Mouse (Mus musculus): ENCODE data around the gene Atp5h. TPM values are rescaled to one million over a fixed set of nuclear protein-coding genes. Genes with fewer than 3 reads are reported as not detected.
A peak's percentile ranks its signal among the peaks of the same experiment; 100 is the strongest.

Atp5h gene
- polyA plus RNA-seq, 1 experiment, result 530 TPM

- Histone ChIP-seq H3K27me3 (ENCODE audit: control insufficient read depth, insufficient read depth, insufficient read length) (no peaks in the 10 kb centered on the region), H3K36me3 (ENCODE audit: control insufficient read depth, insufficient read depth) (peaks cover 38% of the 10 kb centered on the region), H3ac (ENCODE audit: control insufficient read depth, insufficient read length, low read depth) (no peak overlapping the region), H3K79me2 (ENCODE audit: control insufficient read depth, insufficient read depth) (peaks cover 54% of the 10 kb centered on the region), H3K79me3 (ENCODE audit: low read depth) (peaks cover 22% of the 10 kb centered on the region), H3K4me3 (ENCODE audit: insufficient read depth, poor library complexity, severe bottlenecking) (no peak overlapping the region)
- TF ChIP-seq FOSL1 (IDR thresholded peaks at IDR 0.05; ENCODE audit: insufficient read depth, low read length, poor library complexity, severe bottlenecking) (no peak), MAX (IDR thresholded peaks at IDR 0.05) (no peak), CEBPB (IDR thresholded peaks at IDR 0.05; ENCODE audit: low read depth) (no peak), MYOG (IDR thresholded peaks at IDR 0.05; ENCODE audit: control insufficient read depth, extremely low read depth, insufficient read length) (no peak), MYOD1 (IDR thresholded peaks at IDR 0.05; ENCODE audit: control insufficient read depth, insufficient read length, low read depth) (no peak), USF1 (IDR thresholded peaks at IDR 0.05; ENCODE audit: low read depth) (no peak), CTCF (IDR thresholded peaks at IDR 0.05; ENCODE audit: control insufficient read depth, insufficient read depth, insufficient read length) (no peak)
Measured at GRCm38 (mm10) chr11:115421328-115421727, 1.6 kb upstream of the Atp5h start.

GRCm38 (mm10) chr11:115420336-115421190 is 801 bp upstream of the Atp5h start:
- Histone ChIP-seq H3ac (ENCODE audit: control insufficient read depth, insufficient read length, low read depth) (peak overlapping the region; percentile 98), H3K27me3 (ENCODE audit: control insufficient read depth, insufficient read depth, insufficient read length) (no peaks in the 10 kb centered on the region), H3K36me3 (ENCODE audit: control insufficient read depth, insufficient read depth) (peaks cover 42% of the 10 kb centered on the region), H3K79me2 (ENCODE audit: control insufficient read depth, insufficient read depth) (peaks cover 54% of the 10 kb centered on the region), H3K79me3 (ENCODE audit: low read depth) (peaks cover 22% of the 10 kb centered on the region), H3K4me3 (ENCODE audit: insufficient read depth, poor library complexity, severe bottlenecking) (peak overlapping the region; percentile 97)
- TF ChIP-seq CTCF (IDR thresholded peaks at IDR 0.05; ENCODE audit: control insufficient read depth, insufficient read depth, insufficient read length) (no peak), MYOD1 (IDR thresholded peaks at IDR 0.05; ENCODE audit: control insufficient read depth, insufficient read length, low read depth) (no peak), USF1 (IDR thresholded peaks at IDR 0.05; ENCODE audit: low read depth) (no peak), CEBPB (IDR thresholded peaks at IDR 0.05; ENCODE audit: low read depth) (no peak), MYOG (IDR thresholded peaks at IDR 0.05; ENCODE audit: control insufficient read depth, extremely low read depth, insufficient read length) (no peak), MAX (IDR thresholded peaks at IDR 0.05) (no peak)

GRCm38 (mm10) chr11:115409556-115409955 is 10.2 kb downstream of the Atp5h start:
- no peak for TF ChIP-seq CTCF (IDR thresholded peaks at IDR 0.05; ENCODE audit: control insufficient read depth, insufficient read depth, insufficient read length)
- no peak for TF ChIP-seq FOSL1 (IDR thresholded peaks at IDR 0.05; ENCODE audit: insufficient read depth, low read length, poor library complexity, severe bottlenecking)
- TF ChIP-seq MYOD1 (IDR thresholded peaks at IDR 0.05; ENCODE audit: control insufficient read depth, insufficient read length, low read depth), result no peak
- no peak for TF ChIP-seq MYOG (IDR thresholded peaks at IDR 0.05; ENCODE audit: control insufficient read depth, extremely low read depth, insufficient read length)
- no peak for TF ChIP-seq MAX (IDR thresholded peaks at IDR 0.05)
- no peak for TF ChIP-seq USF1 (IDR thresholded peaks at IDR 0.05; ENCODE audit: low read depth)
- no peak for TF ChIP-seq CEBPB (IDR thresholded peaks at IDR 0.05; ENCODE audit: low read depth)
- Histone ChIP-seq H3K79me2 (ENCODE audit: control insufficient read depth, insufficient read depth) (peaks cover 16% of the 10 kb centered on the region), H3K79me3 (ENCODE audit: low read depth) (peaks cover 8% of the 10 kb centered on the region), H3K27me3 (ENCODE audit: control insufficient read depth, insufficient read depth, insufficient read length) (no peaks in the 10 kb centered on the region), H3K4me3 (ENCODE audit: insufficient read depth, poor library complexity, severe bottlenecking) (no peak overlapping the region), H3ac (ENCODE audit: control insufficient read depth, insufficient read length, low read depth) (no peak overlapping the region), H3K36me3 (ENCODE audit: control insufficient read depth, insufficient read depth) (peaks cover 33% of the 10 kb centered on the region)

GRCm38 (mm10) chr11:115408266-115408920 is 11.4 kb downstream of the Atp5h start:
- Histone ChIP-seq H3ac (ENCODE audit: control insufficient read depth, insufficient read length, low read depth) (no peak overlapping the region), H3K36me3 (ENCODE audit: control insufficient read depth, insufficient read depth) (peaks cover 33% of the 10 kb centered on the region)
- no peak for TF ChIP-seq USF1 (IDR thresholded peaks at IDR 0.05; ENCODE audit: low read depth)
- TF ChIP-seq MYOD1 (IDR thresholded peaks at IDR 0.05; ENCODE audit: control insufficient read depth, insufficient read length, low read depth), result no peak
- no peak for TF ChIP-seq CTCF (IDR thresholded peaks at IDR 0.05; ENCODE audit: control insufficient read depth, insufficient read depth, insufficient read length)
- TF ChIP-seq FOSL1 (IDR thresholded peaks at IDR 0.05; ENCODE audit: insufficient read depth, low read length, poor library complexity, severe bottlenecking), result no peak
- no peak for TF ChIP-seq MYOG (IDR thresholded peaks at IDR 0.05; ENCODE audit: control insufficient read depth, extremely low read depth, insufficient read length)
- TF ChIP-seq MAX (IDR thresholded peaks at IDR 0.05), result no peak
- TF ChIP-seq CEBPB (IDR thresholded peaks at IDR 0.05; ENCODE audit: low read depth), result no peak

GRCm38 (mm10) chr11:115406858-115407401 is 12.8 kb downstream of the Atp5h start:
- Histone ChIP-seq H3K27me3 (ENCODE audit: control insufficient read depth, insufficient read depth, insufficient read length) (no peaks in the 10 kb centered on the region), H3ac (ENCODE audit: control insufficient read depth, insufficient read length, low read depth) (no peak overlapping the region), H3K4me3 (ENCODE audit: insufficient read depth, poor library complexity, severe bottlenecking) (no peak overlapping the region), H3K36me3 (ENCODE audit: control insufficient read depth, insufficient read depth) (peaks cover 33% of the 10 kb centered on the region), H3K79me3 (ENCODE audit: low read depth) (peaks cover 14% of the 10 kb centered on the region), H3K79me2 (ENCODE audit: control insufficient read depth, insufficient read depth) (peaks cover 25% of the 10 kb centered on the region)
- no peak for TF ChIP-seq MYOG (IDR thresholded peaks at IDR 0.05; ENCODE audit: control insufficient read depth, extremely low read depth, insufficient read length)
- no peak for TF ChIP-seq FOSL1 (IDR thresholded peaks at IDR 0.05; ENCODE audit: insufficient read depth, low read length, poor library complexity, severe bottlenecking)
- TF ChIP-seq CEBPB (IDR thresholded peaks at IDR 0.05; ENCODE audit: low read depth), result no peak

More at GRCm38 (mm10) chr11:115408266-115408920, 11.4 kb downstream of the Atp5h start:
- Histone ChIP-seq H3K79me3 (ENCODE audit: low read depth) (peaks cover 14% of the 10 kb centered on the region), H3K27me3 (ENCODE audit: control insufficient read depth, insufficient read depth, insufficient read length) (no peaks in the 10 kb centered on the region), H3K4me3 (ENCODE audit: insufficient read depth, poor library complexity, severe bottlenecking) (no peak overlapping the region), H3K79me2 (ENCODE audit: control insufficient read depth, insufficient read depth) (peaks cover 25% of the 10 kb centered on the region)
